Mouse (Mus musculus) testis, postnatal 14 days (tissue): ENCODE results near the gene 5330417H12Rik.

ENCODE experiments used
- DNase-seq: peaks from one replicate; pipeline ENCODE4 v3.0.0; 2021; ENCODE audit warnings: low spot score

The 5330417H12Rik gene

GRCm38 (mm10) chr7:107625061-107625460, at the start of gene 5330417H12Rik:
Gene 5330417H12Rik, minus strand, starts transcription at chr7:107625161.
- DNase-seq = no peak

- no peak for DNase-seq
Observed at GRCm38 (mm10) chr7:107668514-107668913, 43.6 kb upstream of the 5330417H12Rik start.

GRCm38 (mm10) chr7:107666262-107666902, 41.4 kb upstream of the 5330417H12Rik start:
- no peak for DNase-seq

- DNase-seq = peak; percentile 58
Observed at GRCm38 (mm10) chr7:107665586-107666261, 40.8 kb upstream of the 5330417H12Rik start.

- DNase-seq = no peak
Observed at GRCm38 (mm10) chr7:107665221-107665585, 40.2 kb upstream of the 5330417H12Rik start.

- DNase-seq = no peak
Observed at GRCm38 (mm10) chr7:107664063-107665056, 39.4 kb upstream of the 5330417H12Rik start.

GRCm38 (mm10) chr7:107663621-107664020, 38.7 kb upstream of the 5330417H12Rik start:
- no peak for DNase-seq

GRCm38 (mm10) chr7:107661843-107662281, 36.9 kb upstream of the 5330417H12Rik start:
- no peak for DNase-seq

- DNase-seq = no peak
Observed at GRCm38 (mm10) chr7:107661189-107661842, 36.4 kb upstream of the 5330417H12Rik start.

- no peak for DNase-seq
Observed at GRCm38 (mm10) chr7:107659186-107659918, 34.4 kb upstream of the 5330417H12Rik start.

- no peak for DNase-seq
Observed at GRCm38 (mm10) chr7:107656451-107656850, 31.5 kb upstream of the 5330417H12Rik start.

- DNase-seq = no peak
Observed at GRCm38 (mm10) chr7:107651821-107652220, 26.9 kb upstream of the 5330417H12Rik start.

- no peak for DNase-seq
Observed at GRCm38 (mm10) chr7:107649990-107650389, 25.0 kb upstream of the 5330417H12Rik start.

- no peak for DNase-seq
Observed at GRCm38 (mm10) chr7:107648937-107649688, 24.2 kb upstream of the 5330417H12Rik start.

GRCm38 (mm10) chr7:107644987-107645386, 20.0 kb upstream of the 5330417H12Rik start:
- no peak for DNase-seq

GRCm38 (mm10) chr7:107642586-107643275, 17.8 kb upstream of the 5330417H12Rik start:
- DNase-seq = no peak

GRCm38 (mm10) chr7:107638026-107638425, 13.1 kb upstream of the 5330417H12Rik start:
- no peak for DNase-seq

GRCm38 (mm10) chr7:107637398-107637797, 12.4 kb upstream of the 5330417H12Rik start:
- DNase-seq = no peak

GRCm38 (mm10) chr7:107633201-107633600, 8.2 kb upstream of the 5330417H12Rik start:
- no peak for DNase-seq

- no peak for DNase-seq
Observed at GRCm38 (mm10) chr7:107628383-107628782, 3.4 kb upstream of the 5330417H12Rik start.
